Mouse (Mus musculus) ES-E14 (cell line): ENCODE measurements around the gene Plch1. TPM values are rescaled to one million over a fixed set of nuclear protein-coding genes. Genes with fewer than 3 reads are reported as not detected.

Source experiments
- DNase-seq: peaks from one replicate; pipeline ENCODE4 v3.0.0-alpha.2; 2013; ENCODE audit warnings: low read depth, low spot score
- H3K27ac ChIP-seq: 2 replicates; pipeline ENCODE4 v1.5.1; 2012; ENCODE audit warnings: low read depth, mild to moderate bottlenecking, low read length, moderate library complexity, mixed read lengths; ENCODE audit not compliant: poor library complexity, insufficient read depth, severe bottlenecking
- H3K36me3 ChIP-seq: 2 replicates; pipeline ENCODE4 v1.6.1; 2012; ENCODE audit warnings: mild to moderate bottlenecking, low read length, moderate library complexity, mixed read lengths; ENCODE audit not compliant: control insufficient read depth, poor library complexity, insufficient read depth, severe bottlenecking
- H3K4me1 ChIP-seq, 2 experiments: fragments of 150-350 bp in 1 of 2; sonication (generic) in 1 of 2; 2 replicates each; pipeline ENCODE4 v1.6.1; 2012; ENCODE audit warnings: low read length in 2 of 2, mild to moderate bottlenecking in 1 of 2, mixed read lengths in 1 of 2; ENCODE audit not compliant: control insufficient read depth in 2 of 2, insufficient read depth in 2 of 2, poor library complexity in 1 of 2
- H3K4me3 ChIP-seq, 2 experiments: fragments of 150-350 bp in 1 of 2; sonication (generic) in 1 of 2; 2 replicates each; pipeline ENCODE4 v1.5.1; 2012; ENCODE audit warnings: low read length in 2 of 2, low read depth in 1 of 2, mild to moderate bottlenecking in 1 of 2, mixed read lengths in 1 of 2; ENCODE audit not compliant: insufficient read depth in 1 of 2, poor library complexity in 1 of 2, severe bottlenecking in 1 of 2
- H3K9ac ChIP-seq: 2 replicates; pipeline ENCODE4 v1.6.1; 2012; ENCODE audit warnings: low read depth, mild to moderate bottlenecking, low read length, mixed read lengths; ENCODE audit not compliant: poor library complexity, insufficient read depth, severe bottlenecking
- H3K9me3 ChIP-seq: fragments of 150-350 bp; sonication (generic); 2 replicates; pipeline ENCODE4 v1.6.1; 2012; ENCODE audit warnings: low read depth, mild to moderate bottlenecking, low read length; ENCODE audit not compliant: control insufficient read depth, insufficient read depth
- CHD2 ChIP-seq: IDR thresholded peaks from 2 replicates; pipeline ENCODE4 v1.6.1; 2014; ENCODE audit warnings: mild to moderate bottlenecking, low read depth, low read length, inconsistent platforms
- HCFC1 ChIP-seq: IDR thresholded peaks from 2 replicates; pipeline ENCODE4 v1.6.1; 2012; ENCODE audit warnings: low read length, inconsistent platforms, borderline replicate concordance; ENCODE audit not compliant: insufficient read depth
- MAFK ChIP-seq: IDR thresholded peaks from 2 replicates; pipeline ENCODE4 v1.6.1; 2014; ENCODE audit warnings: mild to moderate bottlenecking, low read depth, low read length, inconsistent platforms; ENCODE audit not compliant: insufficient read depth
- ZC3H11A ChIP-seq: IDR thresholded peaks from 2 replicates; pipeline ENCODE4 v1.6.1; 2012; ENCODE audit warnings: low read depth, mild to moderate bottlenecking, inconsistent platforms, low read length, borderline replicate concordance
- ZNF384 ChIP-seq: IDR thresholded peaks from 2 replicates; pipeline ENCODE4 v1.6.1; 2012; ENCODE audit warnings: low read depth, low read length, inconsistent platforms
- in situ Hi-C, 2 experiments: fragments of 600-800 bp; cut with MboI; formaldehyde crosslinking; loops; one replicate each; pipeline ENCODE4 v1.15.1; 2025; ENCODE audit warnings: low sequenced_read_pairs in 2 of 2, inconsistent platforms in 1 of 2; ENCODE audit not compliant: unreplicated experiment in 2 of 2
- total RNA-seq: library from RNA; depleted of rRNA; stranded (reverse); fragments of 300-350 nt; gene quantifications from 2 replicates; pipeline ENCODE4 v1.2.3, GENCODE M21; 2012

Gene Plch1
- total RNA-seq, 1 experiment, result 3.9 TPM

GRCm38 (mm10) chr3:63823874-63824400 is 75.3 kb downstream of the Plch1 start:
- in situ Hi-C loops, result no loop called here
- peak; percentile 22 for DNase-seq

DNA sequence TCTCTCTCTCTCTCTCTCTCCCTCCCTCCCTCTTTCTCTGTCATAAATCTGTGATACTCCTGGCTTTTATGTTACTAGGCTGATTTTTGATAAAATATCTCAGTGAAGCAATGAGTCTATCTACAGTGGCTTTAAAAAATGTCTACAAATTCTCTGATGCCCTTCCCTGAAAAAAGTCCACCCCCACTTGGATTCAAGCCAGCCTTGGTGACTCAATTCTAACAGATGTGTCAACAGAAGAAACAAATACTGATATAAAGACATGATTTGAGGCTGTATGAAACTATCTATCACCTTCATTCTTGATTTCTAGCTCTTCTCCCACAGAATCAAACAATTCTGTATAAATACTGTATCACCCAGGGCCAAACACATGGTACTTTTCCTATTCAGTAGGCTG is 76.6 kb downstream of the Plch1 start:
- H3K4me3 ChIP-seq, result no peak overlapping the region
- in situ Hi-C loops, result no loop called here

More at GRCm38 (mm10) chr3:63823874-63824400, 75.3 kb downstream of the Plch1 start:
- Histone ChIP-seq H3K27ac (peak overlapping the region; percentile 13; the same call in 1 of the 2 replicates), H3K4me3 (no peak overlapping the region), H3K4me1 (peaks cover 0 to 8% of the 10 kb centered on the region in 2 experiments; a peak in 3 of 4 replicates), H3K9ac (no peak overlapping the region), H3K36me3 (no peaks in the 10 kb centered on the region), H3K9me3 (no peaks in the 10 kb centered on the region)
- no peak for TF ChIP-seq CHD2
- no peak for TF ChIP-seq MAFK
- no peak for TF ChIP-seq ZC3H11A

GRCm38 (mm10) chr3:63815131-63815530 is 84.1 kb downstream of the Plch1 start:
- H3K9me3 ChIP-seq, result no peaks in the 10 kb centered on the region
- in situ Hi-C loops, result no loop called here
- no peaks in the 10 kb centered on the region for H3K36me3 ChIP-seq
- no peak for DNase-seq
- no peak overlapping the region for H3K9ac ChIP-seq
- H3K27ac ChIP-seq, result no peak overlapping the region
- no peak overlapping the region for H3K4me3 ChIP-seq
- TF ChIP-seq ZC3H11A, result no peak
- TF ChIP-seq CHD2, result no peak
- H3K4me1 ChIP-seq, result no peaks in the 10 kb centered on the region

More for the DNA sequence above, 76.6 kb downstream of the Plch1 start:
- no peaks in the 10 kb centered on the region for H3K9me3 ChIP-seq
- H3K36me3 ChIP-seq, result no peaks in the 10 kb centered on the region
- DNase-seq, result no peak
- peaks cover 0 to 6% of the 10 kb centered on the region in 2 experiments; a peak in 3 of 4 replicates for H3K4me1 ChIP-seq
- no peak overlapping the region for H3K27ac ChIP-seq
- TF ChIP-seq CHD2 (no peak), HCFC1 (no peak), MAFK (no peak), ZC3H11A (no peak), ZNF384 (no peak)
- no peak overlapping the region for H3K9ac ChIP-seq

DNA sequence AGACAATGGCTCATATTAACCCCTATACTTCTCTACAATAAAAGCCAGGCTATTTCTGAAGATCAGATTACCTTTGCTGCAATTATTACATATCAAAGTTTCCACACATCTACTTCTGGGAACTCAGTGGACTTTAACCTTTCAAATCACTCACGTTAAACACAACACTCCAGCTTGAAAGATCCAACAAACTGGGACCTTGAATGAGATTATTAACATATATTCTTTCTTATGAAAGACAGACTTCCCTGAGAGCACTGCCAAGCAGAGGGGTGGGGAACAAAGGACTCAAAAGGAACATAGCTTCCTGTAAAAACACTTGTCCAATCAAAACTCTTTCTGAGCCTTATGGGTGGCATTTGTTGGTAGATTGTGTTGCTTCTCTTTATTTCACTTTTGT is 85.1 kb downstream of the Plch1 start:
- in situ Hi-C loops, result no loop called here
- H3K36me3 ChIP-seq, result no peaks in the 10 kb centered on the region

GRCm38 (mm10) chr3:63806906-63807305 is 92.4 kb downstream of the Plch1 start:
- Histone ChIP-seq H3K9me3 (no peaks in the 10 kb centered on the region), H3K4me3 (no peak overlapping the region), H3K36me3 (no peaks in the 10 kb centered on the region), H3K27ac (no peak overlapping the region), H3K9ac (no peak overlapping the region), H3K4me1 (no peaks in the 10 kb centered on the region)
- no peak for TF ChIP-seq CHD2
- TF ChIP-seq HCFC1, result no peak
- TF ChIP-seq ZC3H11A, result no peak
- no peak for TF ChIP-seq ZNF384
- no peak for DNase-seq
- in situ Hi-C loops, result no loop called here

More for the DNA sequence above, 85.1 kb downstream of the Plch1 start:
- Histone ChIP-seq H3K27ac (no peak overlapping the region), H3K9me3 (no peaks in the 10 kb centered on the region), H3K9ac (no peak overlapping the region), H3K4me1 (no peaks in the 10 kb centered on the region), H3K4me3 (no peak overlapping the region)
- TF ChIP-seq ZC3H11A, result no peak
- no peak for TF ChIP-seq MAFK
- TF ChIP-seq CHD2, result no peak
- no peak for TF ChIP-seq ZNF384
- no peak for TF ChIP-seq HCFC1
- no peak for DNase-seq
